8 mouse cellular contexts compared by ENCODE assay signal in genomic region chr8:64947698-64948034, GRCm38 (mm10). TPM values are rescaled to one million over a fixed set of nuclear protein-coding genes. Genes with fewer than 3 reads are reported as not detected.
DNase-seq lines count a peak whose midpoint lies in the region; ATAC-seq and TF ChIP-seq lines count a peak whose summit lies in the region.

No protein-coding gene starts in this region.

- intact Hi-C loops in left cerebral cortex, postnatal 10 days (cut with DNase I) = loop anchor here (10.0 kb wide), 1 partner anchor 923 kb away; no protein-coding TSS in a partner anchor

- peak overlapping the region; percentile 96 for H3K27ac ChIP-seq in liver, adult 2 months (replicated peaks; ENCODE audit: insufficient read depth, low read depth, low read length)
- H3K27ac ChIP-seq in embryonic facial prominence, embryonic 12.5 days = peak overlapping the region; percentile 60; the same call in 1 of the 2 replicates
- peak overlapping the region; percentile 86 for H3K27ac ChIP-seq in intestine, embryonic 15.5 days
- H3K27ac ChIP-seq in neural tube, embryonic 12.5 days = 0 out of 2 replicates have a peak overlapping the region, but pooled peaks have one; percentile 4

- TF ChIP-seq CTCF in liver, adult 2 months (IDR thresholded peaks at IDR 0.05; ENCODE audit: low read depth, low read length) = no peak

- H3K79me2 ChIP-seq in liver, adult 2 months (ENCODE audit: control insufficient read depth, insufficient read depth, low read length) = peaks cover 4% of the 10 kb centered on the region; the same call in 1 of the 2 replicates

- H3K9ac ChIP-seq in liver, adult 2 months (ENCODE audit: low read depth, low read length) = peak overlapping the region; percentile 95
- peak overlapping the region; percentile 55 for H3K9ac ChIP-seq in embryonic facial prominence, embryonic 12.5 days
- peak overlapping the region; percentile 72 for H3K9ac ChIP-seq in intestine, embryonic 15.5 days
- H3K9ac ChIP-seq in neural tube, embryonic 12.5 days = peak overlapping the region; percentile 67

- no peaks in the 10 kb centered on the region for H3K27me3 ChIP-seq in liver, adult 2 months (ENCODE audit: control insufficient read depth, insufficient read depth, low read length)
- H3K27me3 ChIP-seq in embryonic facial prominence, embryonic 12.5 days = peaks cover 15% of the 10 kb centered on the region
- H3K27me3 ChIP-seq in intestine, embryonic 15.5 days (replicated peaks) = no peaks in the 10 kb centered on the region; the same call in 1 of the 2 replicates
- no peaks in the 10 kb centered on the region; the same call in 1 of the 2 replicates for H3K27me3 ChIP-seq in neural tube, embryonic 12.5 days (replicated peaks)

- H3K4me3 ChIP-seq in liver, adult 2 months (ENCODE audit: insufficient read depth, low read depth, low read length) = peak overlapping the region; percentile 90
- peak overlapping the region; percentile 77 for H3K4me3 ChIP-seq in embryonic facial prominence, embryonic 12.5 days
- peak overlapping the region; percentile 96 for H3K4me3 ChIP-seq in intestine, embryonic 15.5 days (replicated peaks)
- H3K4me3 ChIP-seq in neural tube, embryonic 12.5 days = peak overlapping the region; percentile 77

- DNase-seq in liver, adult 2 months (ENCODE audit: extremely low read depth, low read depth, low spot score) = no peak
- DNase-seq in liver = no peak
- no peak for DNase-seq in frontal cortex, postnatal 14 days (ENCODE audit: low spot score in 2 of 2)
- DNase-seq in embryo, embryonic 9.5 days (ENCODE audit: extremely low spot score) = no peak
- no peak for DNase-seq in left cerebral cortex, postnatal 10 days (ENCODE audit: extremely low spot score in 1 of 2, low spot score in 2 of 2)

- H3K4me2 ChIP-seq in embryonic facial prominence, embryonic 12.5 days (replicated peaks) = peak overlapping the region; percentile 62
- peak overlapping the region; percentile 69 for H3K4me2 ChIP-seq in intestine, embryonic 15.5 days (replicated peaks)
- peak overlapping the region; percentile 69 for H3K4me2 ChIP-seq in neural tube, embryonic 12.5 days (replicated peaks)

- WGBS in liver, adult 2 months = 6% methylated on average over 10 of the region's 10 CpGs
- 10% methylated on average over 10 of the region's 10 CpGs for WGBS in embryonic facial prominence, embryonic 12.5 days
- 7% methylated on average over 10 of the region's 10 CpGs for WGBS in intestine, embryonic 15.5 days
- 11% methylated on average over 10 of the region's 10 CpGs for WGBS in neural tube, embryonic 12.5 days

- peaks cover 3% of the 10 kb centered on the region; the same call in 1 of the 2 replicates for H3K4me1 ChIP-seq in liver, adult 2 months (ENCODE audit: control insufficient read depth, insufficient read depth, low read length)
- H3K4me1 ChIP-seq in embryonic facial prominence, embryonic 12.5 days = 0 out of 2 replicates have a peak, but pooled peaks cover under 1% of the 10 kb centered on the region
- H3K4me1 ChIP-seq in intestine, embryonic 15.5 days (replicated peaks) = no peaks in the 10 kb centered on the region
- no peaks in the 10 kb centered on the region for H3K4me1 ChIP-seq in neural tube, embryonic 12.5 days

- no peaks in the 10 kb centered on the region for H3K36me3 ChIP-seq in liver, adult 2 months (ENCODE audit: control insufficient read depth, insufficient read depth, low read length)
- H3K36me3 ChIP-seq in embryonic facial prominence, embryonic 12.5 days = no peaks in the 10 kb centered on the region
- H3K36me3 ChIP-seq in intestine, embryonic 15.5 days = no peaks in the 10 kb centered on the region
- no peaks in the 10 kb centered on the region for H3K36me3 ChIP-seq in neural tube, embryonic 12.5 days

- H3K9me3 ChIP-seq in embryonic facial prominence, embryonic 12.5 days = no peaks in the 10 kb centered on the region
- H3K9me3 ChIP-seq in intestine, embryonic 15.5 days = no peaks in the 10 kb centered on the region
- H3K9me3 ChIP-seq in neural tube, embryonic 12.5 days = no peaks in the 10 kb centered on the region

- ATAC-seq in embryonic facial prominence, embryonic 12.5 days (ENCODE audit: insufficient number of reproducible peaks, insufficient read depth, low FRiP score, low TSS enrichment) = no peak; the same call in 1 of the 2 replicates
- no peak for ATAC-seq in intestine, embryonic 15.5 days
- no peak for ATAC-seq in neural tube, embryonic 12.5 days (ENCODE audit: low FRiP score, low read depth)

- no peak for TF ChIP-seq POLR2A in liver, adult 2 months (IDR thresholded peaks at IDR 0.05; ENCODE audit: extremely low read depth, insufficient read depth, low read length)

RNA-seq across cellular contexts. Expression of gene Tmem192, which starts 0.7 kb away (rescaled TPM):
- 5.1 and 5.3 TPM in 2 replicates for total RNA-seq in liver, adult 2 months (2014; rRNA removed)
- polyA plus RNA-seq in liver, adult 2 months (2012; rRNA removed) = 28.8 and 31.3 TPM in 2 replicates
- 20.4 and 20.6 TPM in 2 replicates for polyA plus RNA-seq in embryonic facial prominence, embryonic 12.5 days (2016; fragmentation: Nextera tagmentation; extraction: Ambion mirVana)
- polyA plus RNA-seq in intestine, embryonic 15.5 days (2015; fragmentation: Nextera tagmentation; extraction: Ambion mirVana) = 46.0 and 50.8 TPM in 2 replicates
- polyA plus RNA-seq in neural tube, embryonic 12.5 days (2016; fragmentation: Nextera tagmentation; extraction: Ambion mirVana) = 20.0 TPM in 2 replicates
- 10 to 100 TPM; 14.7 to 15.0 TPM for total RNA-seq in left cerebral cortex, postnatal 10 days (2021)

RNA-seq across cellular contexts. Expression of gene Trim75, which starts 40.0 kb away (rescaled TPM):
- not detected in 2 replicates for total RNA-seq in liver, adult 2 months (2014; rRNA removed)
- not detected in 2 replicates for polyA plus RNA-seq in liver, adult 2 months (2012; rRNA removed)
- not detected in 2 replicates for polyA plus RNA-seq in embryonic facial prominence, embryonic 12.5 days (2016; fragmentation: Nextera tagmentation; extraction: Ambion mirVana)
- polyA plus RNA-seq in intestine, embryonic 15.5 days (2015; fragmentation: Nextera tagmentation; extraction: Ambion mirVana) = not detected in 2 replicates
- polyA plus RNA-seq in neural tube, embryonic 12.5 days (2016; fragmentation: Nextera tagmentation; extraction: Ambion mirVana) = 0.09 TPM in 1 of 2 replicates, not detected in the other
- total RNA-seq in left cerebral cortex, postnatal 10 days (2021) = not detected

Comparison
In these comparisons a context has a peak if more than half of its experiments do, and no peak if none do; other contexts are left out.
1. H3K27ac ChIP-seq: peak in every context shown above with its lines; median percentile 96 in liver, adult 2 months; 86 in intestine, embryonic 15.5 days; 60 in embryonic facial prominence, embryonic 12.5 days; 4 in neural tube, embryonic 12.5 days.